Mouse (Mus musculus): ENCODE results near the gene Kif6. TPM values are rescaled to one million over a fixed set of nuclear protein-coding genes. Genes with fewer than 3 reads are reported as not detected.

Kif6 gene
- polyA plus RNA-seq, 1 experiment from 2014 or later: 3.7 TPM

GRCm38 (mm10) chr17:49902613-49903012, 287.7 kb downstream of the Kif6 start:
- Histone ChIP-seq H3K4me2 (replicated peaks) (no peak overlapping the region), H3K27ac (no peak overlapping the region), H3K9ac (no peak overlapping the region), H3K9me3 (ENCODE audit: control insufficient read depth, low read length) (no peaks in the 10 kb centered on the region), H3K27me3 (ENCODE audit: control insufficient read depth, insufficient read depth, low read length) (peaks cover 7% of the 10 kb centered on the region; the same call in 1 of the 2 replicates), H3K4me3 (replicated peaks; ENCODE audit: low read length) (no peak overlapping the region), H3K36me3 (replicated peaks; ENCODE audit: control insufficient read depth, insufficient read depth) (no peaks in the 10 kb centered on the region), H3K4me1 (replicated peaks; ENCODE audit: control insufficient read depth, insufficient read depth, low read length) (no peaks in the 10 kb centered on the region)
- WGBS: 83% methylated on average over 7 of the region's 7 CpGs
- ATAC-seq (ENCODE audit: low FRiP score) (no peak), DNase-seq (ENCODE audit: low spot score) (no peak)

GRCm38 (mm10) chr17:49923429-49923828, 308.5 kb downstream of the Kif6 start:
- no peak overlapping the region for H3K4me2 ChIP-seq (replicated peaks)
- no peaks in the 10 kb centered on the region for H3K9me3 ChIP-seq (ENCODE audit: control insufficient read depth, low read length)
- WGBS: 73% methylated on average over 4 of the region's 4 CpGs
- H3K4me3 ChIP-seq (replicated peaks; ENCODE audit: low read length): no peak overlapping the region
- DNase-seq (ENCODE audit: low spot score): no peak
- no peak for ATAC-seq (ENCODE audit: low FRiP score)
- no peaks in the 10 kb centered on the region for H3K27me3 ChIP-seq (ENCODE audit: control insufficient read depth, insufficient read depth, low read length)
- no peak overlapping the region for H3K9ac ChIP-seq
- H3K36me3 ChIP-seq (replicated peaks; ENCODE audit: control insufficient read depth, insufficient read depth): no peaks in the 10 kb centered on the region
- no peaks in the 10 kb centered on the region for H3K4me1 ChIP-seq (replicated peaks; ENCODE audit: control insufficient read depth, insufficient read depth, low read length)
- H3K27ac ChIP-seq: no peak overlapping the region

GRCm38 (mm10) chr17:49927611-49928010, 312.7 kb downstream of the Kif6 start:
- no peak overlapping the region for H3K4me3 ChIP-seq (replicated peaks; ENCODE audit: low read length)
- H3K4me2 ChIP-seq (replicated peaks): no peak overlapping the region
- H3K27me3 ChIP-seq (ENCODE audit: control insufficient read depth, insufficient read depth, low read length): no peaks in the 10 kb centered on the region
- no peaks in the 10 kb centered on the region for H3K9me3 ChIP-seq (ENCODE audit: control insufficient read depth, low read length)
- H3K9ac ChIP-seq: no peak overlapping the region
- no peak for DNase-seq (ENCODE audit: low spot score)
- no peaks in the 10 kb centered on the region for H3K36me3 ChIP-seq (replicated peaks; ENCODE audit: control insufficient read depth, insufficient read depth)
- H3K27ac ChIP-seq: no peak overlapping the region
- no peak for ATAC-seq (ENCODE audit: low FRiP score)
- 90% methylated on average over 2 of the region's 2 CpGs for WGBS
- no peaks in the 10 kb centered on the region for H3K4me1 ChIP-seq (replicated peaks; ENCODE audit: control insufficient read depth, insufficient read depth, low read length)

GRCm38 (mm10) chr17:49933806-49934205, 318.9 kb downstream of the Kif6 start:
- Histone ChIP-seq H3K9ac (no peak overlapping the region), H3K4me2 (replicated peaks) (no peak overlapping the region), H3K4me1 (replicated peaks; ENCODE audit: control insufficient read depth, insufficient read depth, low read length) (0 out of 2 replicates have a peak, but pooled peaks cover 5% of the 10 kb centered on the region), H3K4me3 (replicated peaks; ENCODE audit: low read length) (no peak overlapping the region), H3K36me3 (replicated peaks; ENCODE audit: control insufficient read depth, insufficient read depth) (no peaks in the 10 kb centered on the region), H3K27me3 (ENCODE audit: control insufficient read depth, insufficient read depth, low read length) (no peaks in the 10 kb centered on the region), H3K9me3 (ENCODE audit: control insufficient read depth, low read length) (no peaks in the 10 kb centered on the region), H3K27ac (no peak overlapping the region)
- 73% methylated on average over 3 of the region's 3 CpGs for WGBS
- ATAC-seq (ENCODE audit: low FRiP score) (no peak), DNase-seq (ENCODE audit: low spot score) (no peak)

GRCm38 (mm10) chr17:49934586-49934985, 319.6 kb downstream of the Kif6 start:
- 73% methylated on average over 4 of the region's 4 CpGs for WGBS
- no peak overlapping the region for H3K27ac ChIP-seq
- H3K9ac ChIP-seq: no peak overlapping the region

GRCm38 (mm10) chr17:49935602-49936205, 320.8 kb downstream of the Kif6 start:
- Histone ChIP-seq H3K27me3 (ENCODE audit: control insufficient read depth, insufficient read depth, low read length) (no peaks in the 10 kb centered on the region), H3K4me2 (replicated peaks) (no peak overlapping the region), H3K4me1 (replicated peaks; ENCODE audit: control insufficient read depth, insufficient read depth, low read length) (0 out of 2 replicates have a peak, but pooled peaks cover 5% of the 10 kb centered on the region), H3K9ac (no peak overlapping the region), H3K4me3 (replicated peaks; ENCODE audit: low read length) (no peak overlapping the region), H3K36me3 (replicated peaks; ENCODE audit: control insufficient read depth, insufficient read depth) (no peaks in the 10 kb centered on the region), H3K27ac (no peak overlapping the region), H3K9me3 (ENCODE audit: control insufficient read depth, low read length) (no peaks in the 10 kb centered on the region)
- peak; percentile 88 for DNase-seq (ENCODE audit: low spot score)
- 1% methylated on average over 4 of the region's 4 CpGs for WGBS
- ATAC-seq (ENCODE audit: low FRiP score): peak; percentile 87

More at GRCm38 (mm10) chr17:49934586-49934985, 319.6 kb downstream of the Kif6 start:
- 0 out of 2 replicates have a peak, but pooled peaks cover 5% of the 10 kb centered on the region for H3K4me1 ChIP-seq (replicated peaks; ENCODE audit: control insufficient read depth, insufficient read depth, low read length)
- no peak overlapping the region for H3K4me2 ChIP-seq (replicated peaks)
- DNase-seq (ENCODE audit: low spot score) (no peak), ATAC-seq (ENCODE audit: low FRiP score) (no peak)
- no peaks in the 10 kb centered on the region for H3K9me3 ChIP-seq (ENCODE audit: control insufficient read depth, low read length)
- no peaks in the 10 kb centered on the region for H3K36me3 ChIP-seq (replicated peaks; ENCODE audit: control insufficient read depth, insufficient read depth)
- H3K27me3 ChIP-seq (ENCODE audit: control insufficient read depth, insufficient read depth, low read length): no peaks in the 10 kb centered on the region
- H3K4me3 ChIP-seq (replicated peaks; ENCODE audit: low read length): no peak overlapping the region

GRCm38 (mm10) chr17:49936214-49936613, 321.3 kb downstream of the Kif6 start:
- Histone ChIP-seq H3K4me3 (replicated peaks; ENCODE audit: low read length) (no peak overlapping the region), H3K9ac (0 out of 2 replicates have a peak overlapping the region, but pooled peaks have one; percentile 2), H3K9me3 (ENCODE audit: control insufficient read depth, low read length) (no peaks in the 10 kb centered on the region), H3K4me1 (replicated peaks; ENCODE audit: control insufficient read depth, insufficient read depth, low read length) (0 out of 2 replicates have a peak, but pooled peaks cover 5% of the 10 kb centered on the region), H3K4me2 (replicated peaks) (no peak overlapping the region), H3K36me3 (replicated peaks; ENCODE audit: control insufficient read depth, insufficient read depth) (no peaks in the 10 kb centered on the region), H3K27me3 (ENCODE audit: control insufficient read depth, insufficient read depth, low read length) (no peaks in the 10 kb centered on the region), H3K27ac (no peak overlapping the region)
- DNase-seq (ENCODE audit: low spot score) (no peak), ATAC-seq (ENCODE audit: low FRiP score) (peak; percentile 31; the same call in 1 of the 2 replicates)
- whole genome bisulfite sequencing: 15% methylated on average over 2 of the region's 2 CpGs

- Histone ChIP-seq H3K27me3 (ENCODE audit: control insufficient read depth, insufficient read depth, low read length) (no peaks in the 10 kb centered on the region), H3K9ac (no peak overlapping the region), H3K4me2 (replicated peaks) (no peak overlapping the region), H3K36me3 (replicated peaks; ENCODE audit: control insufficient read depth, insufficient read depth) (no peaks in the 10 kb centered on the region), H3K4me3 (replicated peaks; ENCODE audit: low read length) (no peak overlapping the region), H3K4me1 (replicated peaks; ENCODE audit: control insufficient read depth, insufficient read depth, low read length) (0 out of 2 replicates have a peak, but pooled peaks cover 5% of the 10 kb centered on the region), H3K27ac (no peak overlapping the region), H3K9me3 (ENCODE audit: control insufficient read depth, low read length) (no peaks in the 10 kb centered on the region)
- ATAC-seq (ENCODE audit: low FRiP score): no peak
- DNase-seq (ENCODE audit: low spot score): no peak
- 64% methylated on average over 7 of the region's 7 CpGs for WGBS
Measured at GRCm38 (mm10) chr17:49939146-49939545, 324.2 kb downstream of the Kif6 start.

- WGBS: 74% methylated on average over 6 of the region's 6 CpGs
- no peak for DNase-seq (ENCODE audit: low spot score)
Measured at GRCm38 (mm10) chr17:49942674-49943073, 327.7 kb downstream of the Kif6 start.

More at GRCm38 (mm10) chr17:49942674-49943073, 327.7 kb downstream of the Kif6 start:
- no peak overlapping the region for H3K4me2 ChIP-seq (replicated peaks)
- H3K36me3 ChIP-seq (replicated peaks; ENCODE audit: control insufficient read depth, insufficient read depth): no peaks in the 10 kb centered on the region
- no peak overlapping the region for H3K9ac ChIP-seq
- no peak overlapping the region for H3K27ac ChIP-seq
- no peak overlapping the region for H3K4me3 ChIP-seq (replicated peaks; ENCODE audit: low read length)
- no peak for ATAC-seq (ENCODE audit: low FRiP score)
- H3K9me3 ChIP-seq (ENCODE audit: control insufficient read depth, low read length): no peaks in the 10 kb centered on the region
- H3K4me1 ChIP-seq (replicated peaks; ENCODE audit: control insufficient read depth, insufficient read depth, low read length): no peaks in the 10 kb centered on the region
- no peaks in the 10 kb centered on the region for H3K27me3 ChIP-seq (ENCODE audit: control insufficient read depth, insufficient read depth, low read length)
